Mouse (Mus musculus) yolk sac, embryonic 10.5 days (tissue): ENCODE measurements around the gene Plekhm2.

Experiments
- DNase-seq: peaks from one replicate; pipeline ENCODE4 v3.0.0-alpha.2; 2017; ENCODE audit warnings: low spot score

Gene Plekhm2

DNA sequence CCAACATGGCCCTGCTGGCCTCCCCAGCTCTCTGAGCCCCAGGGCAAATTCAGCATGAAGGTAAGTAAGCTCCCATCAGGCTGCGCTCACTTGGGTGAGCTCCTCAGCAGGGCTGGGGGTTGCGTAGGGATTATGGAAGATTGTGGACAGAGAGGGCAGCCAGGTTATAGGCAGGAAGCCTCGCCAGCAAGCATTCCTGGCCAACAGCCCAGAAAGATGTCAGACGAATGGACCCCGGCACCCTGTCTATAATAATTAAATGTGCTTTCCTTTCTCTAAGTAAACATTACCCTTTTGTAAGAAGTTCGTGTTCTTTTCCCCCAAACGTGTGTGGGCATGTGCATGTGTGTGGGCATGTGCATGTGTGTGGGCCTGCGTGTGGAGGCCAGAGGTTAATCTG, 60.2 kb downstream of the Plekhm2 start:
- no peak for DNase-seq

DNA sequence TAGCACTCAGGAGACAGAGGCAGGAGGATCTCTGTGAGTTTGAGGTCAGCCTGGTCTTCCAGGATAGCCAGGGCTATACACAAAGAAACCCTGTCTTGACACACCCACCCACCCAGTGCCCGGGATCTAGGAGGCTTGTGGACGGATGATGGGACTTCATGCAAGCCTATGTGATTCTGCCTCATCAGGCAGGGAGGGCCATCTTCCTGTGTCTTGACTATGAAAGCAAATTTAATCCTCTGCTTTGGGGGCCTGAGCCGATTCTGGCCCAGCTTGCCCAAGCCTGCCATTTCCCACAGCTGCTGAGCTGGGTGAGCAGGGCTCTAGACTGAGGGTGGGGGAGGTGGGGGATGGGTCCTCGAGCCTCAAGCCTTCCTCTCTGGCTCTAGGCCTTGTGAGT, 60.8 kb downstream of the Plekhm2 start:
- no peak for DNase-seq

DNA sequence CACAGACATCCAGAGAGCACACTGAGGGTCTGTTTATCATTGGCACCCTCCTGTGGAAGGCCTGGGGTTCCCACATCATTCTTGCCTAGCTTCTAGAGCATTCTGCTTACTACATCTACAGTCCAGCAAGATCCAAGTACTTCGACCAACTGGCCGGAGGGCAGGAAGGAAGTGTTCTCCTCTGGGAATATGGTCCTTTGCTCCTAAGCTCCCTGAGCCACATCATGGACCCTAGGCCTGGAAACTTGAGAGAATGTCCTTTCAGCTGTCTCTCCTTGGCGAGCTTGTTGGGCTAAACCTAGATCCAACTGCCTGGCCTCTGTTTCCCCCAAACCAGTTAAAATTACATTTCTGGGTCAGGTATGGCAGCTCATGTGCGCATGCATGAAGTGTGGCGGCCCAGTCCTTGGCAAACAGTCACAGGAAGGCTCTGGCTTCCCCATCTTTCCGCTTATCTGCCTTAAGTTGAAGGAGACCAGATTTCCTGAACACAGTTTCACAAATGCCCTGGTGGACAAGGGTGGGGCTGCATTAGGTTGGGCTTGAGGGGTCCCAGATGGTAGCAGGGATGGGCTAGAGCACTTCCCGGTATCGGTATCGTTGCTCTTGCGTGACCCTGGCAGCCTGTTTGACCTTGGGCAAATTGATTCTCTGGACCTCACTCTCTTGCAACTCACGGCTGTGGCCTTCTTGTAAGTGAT, 62.0 kb downstream of the Plekhm2 start:
- DNase-seq = no peak

DNA sequence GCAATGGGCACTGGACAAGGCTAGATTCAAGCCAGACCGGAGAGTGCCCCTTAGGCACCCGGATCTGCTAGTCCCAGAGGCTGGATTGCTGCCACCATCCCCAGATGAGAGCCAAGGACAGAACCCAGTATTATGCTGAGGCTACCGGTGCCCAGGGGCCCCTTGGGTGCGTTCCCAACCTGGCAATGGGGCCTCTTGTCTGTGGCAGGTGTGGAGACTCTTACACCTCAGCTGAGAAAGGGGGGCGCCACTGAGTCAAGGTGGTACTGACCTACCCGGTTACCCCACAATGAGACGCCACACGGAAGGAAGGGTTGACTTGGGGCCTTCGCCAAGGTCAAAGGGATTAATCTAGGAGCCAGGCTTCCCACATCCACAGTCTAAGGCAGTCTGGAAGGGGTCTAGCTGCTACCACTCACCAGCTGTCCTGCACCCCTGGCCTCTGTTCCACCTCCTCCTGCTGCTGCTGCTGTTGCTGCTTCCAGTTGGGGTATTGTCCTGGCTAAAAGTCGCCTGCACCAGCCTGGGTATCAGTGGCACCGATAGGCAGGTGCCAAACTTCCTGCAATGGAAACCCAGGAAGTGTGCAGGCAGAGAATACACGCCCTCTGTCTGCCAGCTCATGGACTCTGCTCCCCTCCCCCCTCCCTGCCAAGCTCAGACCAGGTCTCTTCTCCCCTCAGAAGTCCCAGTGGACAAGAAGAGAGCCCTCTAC, 63.4 kb downstream of the Plekhm2 start:
- DNase-seq = no peak

DNA sequence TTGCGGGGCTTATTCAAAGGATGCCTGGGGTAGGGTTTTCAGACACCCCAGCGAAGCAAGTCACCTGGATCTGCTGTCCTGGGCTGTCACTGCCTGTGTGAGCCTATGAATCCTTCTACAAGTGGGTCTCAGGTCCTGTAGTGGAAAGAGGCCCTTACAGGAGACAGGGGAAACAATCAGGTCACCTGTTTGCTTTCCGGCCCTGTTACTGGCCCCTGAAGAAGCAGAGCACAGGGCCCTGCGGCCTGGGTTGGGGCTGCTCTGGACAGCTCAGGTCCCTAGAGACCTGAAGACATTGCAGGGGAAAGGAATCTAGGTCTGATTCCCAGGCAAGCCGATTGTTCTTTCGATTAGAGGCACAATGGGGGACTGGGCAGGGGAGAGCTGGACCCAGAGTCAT, 64.3 kb downstream of the Plekhm2 start:
- DNase-seq = no peak

DNA sequence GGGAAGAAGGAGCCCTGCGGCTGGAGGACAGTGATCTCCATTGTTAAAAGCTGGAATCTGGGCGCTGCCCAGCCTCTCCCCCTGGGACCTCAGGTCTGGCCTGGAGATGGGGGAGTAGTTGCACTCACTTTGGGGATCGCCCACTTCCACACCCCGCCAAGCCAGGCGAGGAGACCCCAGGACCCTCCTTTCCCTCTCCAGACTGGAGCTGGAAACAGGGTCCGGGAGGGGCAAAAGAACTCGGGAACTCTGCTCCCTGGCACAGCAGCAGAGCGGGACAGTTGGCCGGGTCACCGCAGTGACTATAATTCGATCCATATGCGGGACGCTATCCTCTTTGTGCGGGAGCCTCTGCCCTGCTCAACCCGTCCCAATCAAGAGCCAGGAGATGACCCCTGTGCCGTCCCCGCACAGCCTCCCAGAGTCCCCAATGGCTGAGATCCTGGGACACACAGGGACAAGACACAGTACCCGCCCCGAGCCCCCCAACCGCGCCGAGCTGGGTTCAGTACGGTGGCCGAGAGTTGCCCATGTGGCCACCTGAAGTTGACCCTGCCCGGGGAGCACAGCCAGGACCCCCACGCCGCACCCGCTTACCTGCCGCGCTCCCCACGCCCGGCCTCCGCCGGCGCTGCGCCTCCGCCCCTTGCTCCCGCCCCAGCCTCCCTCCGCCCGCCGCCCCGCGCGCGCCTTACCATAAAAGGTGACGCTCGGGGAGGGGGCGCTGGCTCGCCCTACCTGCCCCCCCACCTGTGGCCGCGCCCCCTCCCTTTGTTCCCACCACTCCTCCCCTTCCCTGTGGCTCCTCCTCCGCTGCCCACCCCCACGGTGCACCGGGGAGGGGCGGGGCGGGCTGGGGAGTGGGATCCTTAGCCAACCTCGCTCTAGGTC, 65.2 kb downstream of the Plekhm2 start:
- DNase-seq = peak; percentile 30

DNA sequence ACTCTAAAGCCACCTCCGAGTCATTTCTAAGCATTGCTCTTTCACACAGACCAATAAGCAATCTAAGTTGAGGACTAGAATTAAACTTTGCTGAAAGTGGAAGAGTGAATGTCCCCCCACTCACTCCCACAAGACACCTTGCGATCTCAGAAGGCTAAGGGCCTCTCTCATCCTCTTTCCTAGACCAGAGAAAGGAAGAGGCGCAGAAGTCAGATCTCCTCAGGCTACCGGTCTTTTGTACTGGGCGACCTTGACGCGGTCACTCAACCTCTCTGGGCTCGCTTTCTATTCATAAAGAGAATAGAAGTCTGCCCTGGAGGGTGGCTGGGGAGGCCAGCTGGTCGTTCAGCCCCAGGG, 65.8 kb downstream of the Plekhm2 start:
- no peak for DNase-seq

DNA sequence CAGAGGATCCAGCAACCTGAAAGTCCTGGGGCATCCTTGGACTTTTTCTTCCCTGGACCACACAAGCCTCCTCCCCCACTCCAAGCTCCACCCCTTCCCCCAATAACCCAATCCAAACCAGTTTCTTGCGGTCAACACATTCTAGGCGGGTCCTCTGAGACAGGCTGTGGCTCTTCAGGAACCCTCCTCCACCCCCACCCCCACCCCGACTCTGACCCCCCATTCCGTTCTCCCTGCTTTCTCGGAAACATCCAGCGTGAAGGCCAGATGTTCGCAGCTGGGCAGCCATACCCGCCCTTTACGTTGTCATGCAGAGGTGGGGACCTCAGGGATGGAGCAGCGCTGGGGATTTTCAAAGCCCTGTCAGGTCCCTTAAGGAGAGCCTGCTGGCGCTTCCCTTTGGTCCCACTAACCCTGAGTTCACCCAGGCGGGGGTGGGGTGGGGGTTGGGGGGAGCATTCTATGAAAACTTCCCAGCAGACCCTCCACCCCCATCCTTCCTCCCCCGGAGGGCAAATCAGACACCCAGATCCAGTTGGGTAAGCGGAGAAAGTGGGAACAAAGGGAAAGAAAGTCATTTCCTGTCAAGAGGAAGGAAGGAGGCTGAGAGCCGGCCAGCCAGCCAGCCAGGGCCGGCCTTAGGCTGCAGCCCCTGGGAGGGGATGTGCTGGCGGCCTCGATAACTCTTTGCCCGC, 66.4 kb downstream of the Plekhm2 start:
- DNase-seq = no peak

DNA sequence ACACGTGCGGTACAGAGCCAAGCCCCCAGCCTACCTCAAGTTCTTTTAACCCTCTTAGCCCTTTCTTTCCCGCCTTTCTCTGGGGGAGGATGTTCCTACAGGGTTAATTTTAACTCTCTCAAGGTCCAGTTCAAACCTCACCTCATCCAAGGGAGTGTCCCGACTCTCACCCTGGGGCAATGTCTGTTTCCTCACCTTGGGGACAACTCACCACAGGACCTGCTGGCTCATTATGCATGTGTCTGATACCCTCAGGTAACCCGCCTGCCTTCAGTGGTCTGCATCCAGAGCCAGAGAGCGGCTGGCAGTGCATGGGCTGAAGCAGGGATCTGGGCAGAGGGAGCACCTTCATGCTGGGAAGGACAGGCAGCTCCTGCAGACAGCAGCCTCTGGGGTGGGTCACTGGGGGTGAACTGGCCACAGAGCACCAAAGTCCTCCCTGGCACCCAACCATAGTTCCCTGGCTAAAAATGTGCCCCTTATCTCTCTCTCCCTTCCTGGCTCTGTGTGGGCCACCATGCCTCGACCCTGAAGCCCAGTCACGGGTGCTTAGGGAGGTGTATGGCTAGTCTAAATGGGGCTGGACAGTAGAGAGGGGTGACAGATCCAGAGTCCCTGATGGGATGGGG, 67.9 kb downstream of the Plekhm2 start:
- DNase-seq = no peak

DNA sequence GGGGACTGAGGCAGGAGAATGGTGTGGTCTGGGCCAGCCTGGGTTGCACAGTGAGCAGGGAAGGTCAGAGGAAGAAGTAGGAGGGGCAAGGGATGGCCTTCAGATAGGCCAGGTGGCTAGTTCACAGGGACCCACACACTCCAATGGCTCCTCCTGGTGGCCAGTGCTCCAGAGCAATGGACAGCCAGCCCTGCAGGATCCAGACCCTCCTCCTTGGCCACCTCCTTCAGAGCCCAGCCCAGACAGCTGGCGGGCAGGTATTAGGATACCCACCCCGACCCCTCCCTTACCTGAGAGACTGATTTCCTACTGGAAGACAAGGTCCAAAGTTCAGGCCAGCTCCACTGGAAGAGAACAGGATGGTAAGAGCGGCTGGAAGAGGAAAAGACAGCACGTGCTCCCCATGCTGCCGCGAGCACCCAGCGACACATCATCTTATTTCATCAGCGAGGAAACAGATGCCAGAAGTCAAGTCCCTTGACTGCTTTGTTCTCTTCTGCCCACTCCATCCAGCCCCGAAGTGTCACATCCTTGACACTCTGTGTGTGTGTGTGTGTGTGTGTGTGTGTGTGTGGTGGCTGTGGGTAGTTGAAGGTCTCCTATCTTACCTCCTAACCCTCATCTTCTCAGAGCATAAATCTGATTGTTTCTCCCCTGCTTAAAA, 69.0 kb downstream of the Plekhm2 start:
- peak; percentile 56 for DNase-seq

DNA sequence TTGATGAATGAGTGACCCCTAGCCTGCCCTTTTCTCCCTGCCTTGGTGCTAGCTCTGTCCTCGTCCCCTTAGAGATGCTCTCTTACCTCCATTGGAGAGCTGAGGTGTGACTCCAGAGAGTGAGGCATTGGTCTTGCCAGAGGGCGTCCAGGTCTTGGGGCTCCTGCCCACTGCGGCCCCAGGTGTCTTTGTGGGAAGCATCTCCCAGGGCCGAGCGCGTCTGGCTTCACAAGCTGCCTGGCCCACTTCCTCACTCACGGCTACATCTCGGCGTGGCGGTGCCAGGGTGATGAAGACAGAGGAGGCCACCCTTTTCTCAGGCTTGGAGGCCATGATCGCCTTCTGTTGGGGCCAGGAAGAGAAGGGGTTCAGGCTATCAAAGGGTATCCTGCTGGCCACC, 69.6 kb downstream of the Plekhm2 start:
- no peak for DNase-seq

DNA sequence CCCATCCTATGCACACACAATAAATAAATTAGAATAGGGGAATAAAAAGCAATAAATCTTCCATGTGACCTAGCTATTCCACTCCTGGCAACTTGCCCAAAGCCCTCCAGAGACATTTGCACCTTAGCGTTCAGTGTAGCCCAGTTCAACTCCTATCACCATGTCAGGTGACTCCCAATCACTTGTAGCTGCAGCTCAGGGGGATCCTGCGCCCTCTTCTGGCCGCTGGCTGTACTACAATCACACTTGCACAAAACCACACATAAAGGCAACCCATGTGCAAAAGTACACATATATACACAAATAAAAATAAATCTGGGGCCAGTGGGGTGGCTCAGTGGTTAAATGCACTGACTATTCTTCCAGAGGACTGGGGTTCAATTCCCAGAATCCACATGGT, 73.2 kb downstream of the Plekhm2 start:
- DNase-seq = no peak

DNA sequence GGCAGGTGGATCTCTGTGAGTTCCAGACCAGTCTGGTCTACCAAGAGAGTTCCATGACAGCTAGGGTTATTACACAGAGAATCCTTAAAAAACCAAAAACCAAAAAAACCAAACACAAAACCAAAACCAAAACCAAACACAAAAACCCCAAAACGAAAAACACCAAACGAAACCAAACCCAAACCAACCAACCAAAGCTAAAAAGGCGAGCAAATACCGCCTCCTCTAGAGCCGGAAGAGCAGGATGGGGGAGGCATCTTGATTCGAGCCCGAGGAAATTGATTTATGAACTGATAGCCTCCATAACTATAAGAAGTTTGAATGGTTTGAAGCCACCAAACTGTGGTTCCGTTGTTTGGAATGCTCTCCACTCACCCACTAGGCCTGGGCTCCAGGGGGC, 80.8 kb downstream of the Plekhm2 start:
- DNase-seq = no peak

DNA sequence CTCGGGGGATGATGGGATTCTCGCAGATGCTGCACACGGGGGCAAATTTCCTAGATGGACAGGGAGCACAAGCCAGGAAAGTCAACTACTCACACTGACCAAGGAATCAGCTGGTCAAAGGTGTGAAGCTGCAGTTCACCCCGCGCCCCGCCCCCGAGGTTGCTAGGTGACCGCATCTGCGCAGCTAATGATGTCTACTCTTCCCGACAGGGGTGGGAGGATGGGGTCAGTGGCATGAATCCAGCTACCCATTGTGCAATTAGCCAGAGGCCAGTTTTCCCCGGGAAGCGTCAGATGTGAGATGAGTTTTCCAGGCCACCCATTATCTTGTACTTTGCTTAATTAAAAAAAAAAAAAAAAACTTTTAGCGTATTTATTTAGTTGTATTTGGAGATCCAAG, 83.6 kb downstream of the Plekhm2 start:
- DNase-seq = no peak

DNA sequence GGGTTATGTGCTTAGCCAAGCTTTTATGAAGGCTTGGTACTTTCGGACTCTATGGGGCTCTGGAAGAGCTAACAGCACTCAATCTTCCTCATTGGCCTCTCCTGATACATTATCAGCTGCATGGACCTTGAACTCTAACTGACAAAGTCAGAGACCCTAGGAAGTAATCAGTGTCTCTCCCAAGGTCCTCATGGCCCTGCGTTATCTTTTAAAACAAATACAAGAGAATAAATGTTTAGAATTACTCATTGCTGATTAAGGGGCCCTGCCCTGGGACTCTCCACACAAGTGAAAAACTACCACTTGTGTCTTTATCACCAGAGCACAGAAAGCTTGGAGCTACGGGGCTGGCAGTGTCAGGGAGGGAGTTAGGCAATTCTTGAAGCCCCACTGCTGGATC, 85.9 kb downstream of the Plekhm2 start:
- peak; percentile 53 for DNase-seq

DNA sequence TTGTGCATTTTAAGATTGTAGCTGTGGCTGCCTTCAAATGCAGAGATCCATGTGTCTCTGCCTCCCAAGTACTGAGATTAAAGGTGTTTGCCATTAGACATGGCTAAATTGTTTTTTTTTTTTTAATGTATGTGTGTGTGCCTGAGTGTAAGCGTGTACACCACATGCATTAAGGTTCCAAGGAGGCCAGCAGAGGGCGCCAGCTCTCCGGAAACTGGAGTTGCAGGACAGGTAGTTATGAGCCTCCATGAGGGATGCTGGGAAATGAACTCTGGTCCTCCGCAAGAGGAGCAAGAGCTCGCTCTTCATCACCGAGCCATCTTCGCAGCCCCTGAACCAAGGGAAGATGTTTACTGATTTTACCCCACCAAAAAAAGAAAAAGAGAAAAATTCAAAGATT, 87.8 kb downstream of the Plekhm2 start:
- DNase-seq = no peak

DNA sequence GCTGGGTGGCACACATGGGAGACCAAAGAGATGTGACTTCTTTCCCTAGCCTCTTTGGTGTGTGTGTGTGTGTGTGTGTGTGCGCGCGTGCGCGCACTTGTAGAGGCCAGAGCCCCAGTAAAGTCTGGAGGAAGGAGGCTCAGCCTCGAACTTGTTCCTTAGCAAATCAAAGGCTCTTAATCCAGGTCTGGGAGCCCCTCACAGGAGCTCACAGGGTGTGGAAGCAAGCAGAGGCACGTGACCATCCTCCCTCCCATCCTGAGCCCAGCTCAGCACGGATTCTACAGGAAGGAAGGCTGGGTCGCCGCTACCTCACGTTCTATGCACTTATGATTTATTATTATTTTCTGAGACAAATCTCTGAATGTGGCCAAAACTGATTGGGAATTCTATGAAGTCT, 88.3 kb downstream of the Plekhm2 start:
- DNase-seq = no peak
